Mouse (Mus musculus) lung, adult 18-20 months (tissue): ENCODE data around the gene Gm21915.

Experiments used
- DNase-seq, 2 experiments: peaks; one replicate each; pipeline ENCODE4 v3.0.0; 2022; ENCODE audit warnings: mixed read lengths in 2 of 2

Gm21915 gene

DNA sequence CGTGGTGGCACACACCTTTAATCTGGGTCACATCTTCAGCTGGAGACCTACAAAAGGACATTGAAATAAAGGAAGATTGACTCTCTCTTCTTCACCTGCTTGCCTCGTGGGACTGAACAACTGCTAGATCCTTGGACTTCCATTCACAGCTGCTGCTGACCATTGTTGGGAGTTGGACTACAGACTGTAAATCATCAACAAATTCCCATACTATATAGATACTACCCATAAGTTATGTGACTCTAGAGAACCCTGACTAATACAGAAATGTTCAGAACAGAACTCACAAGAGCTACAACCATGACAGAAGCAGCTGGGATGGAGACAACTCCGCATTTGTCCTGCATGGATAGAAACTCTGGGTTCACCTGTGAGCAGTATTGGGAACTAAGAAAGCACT, at the start of gene Gm21915:
Gene Gm21915 (plus strand): TSS at position 301 of the 400 bp plus-strand sequence.
- no peak for DNase-seq

DNA sequence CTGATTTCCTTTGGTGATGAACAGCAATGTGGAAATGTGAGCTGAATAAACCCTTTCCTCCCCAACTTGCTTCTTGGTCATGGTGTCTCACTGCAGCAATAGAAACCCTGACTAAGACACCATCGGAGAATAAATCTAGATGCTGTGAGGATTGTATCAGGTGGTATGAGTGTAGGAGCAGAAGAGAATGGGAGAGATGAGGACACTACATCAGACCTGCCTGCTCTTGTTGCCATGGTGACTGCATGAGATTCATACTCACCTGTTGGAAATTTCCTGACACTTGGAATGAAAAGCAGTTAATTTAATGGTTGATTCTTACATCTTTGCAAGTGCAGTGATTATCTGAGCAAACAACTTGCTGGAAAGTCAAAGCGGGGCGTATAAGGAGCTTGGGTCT, 48.1 kb upstream of the Gm21915 start:
- no peak for DNase-seq

DNA sequence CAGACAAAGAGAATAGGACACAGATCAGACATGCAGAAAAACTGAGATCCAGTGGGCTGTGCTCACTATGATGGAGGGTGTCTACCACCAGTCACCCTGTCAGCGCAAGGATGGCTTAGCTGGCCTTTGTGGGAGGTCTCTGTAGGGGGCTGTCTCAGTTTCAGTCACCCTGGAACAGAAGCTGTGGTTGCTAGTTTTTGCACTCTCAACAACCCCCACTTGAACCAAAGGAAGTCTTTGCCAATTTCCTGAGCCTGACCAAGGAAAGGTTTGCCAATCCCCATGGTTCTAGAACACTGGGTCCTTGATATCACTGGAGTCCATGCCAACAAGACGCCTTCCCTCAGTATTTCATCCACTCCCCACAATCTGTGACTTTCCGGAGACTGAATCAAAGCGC, 47.6 kb upstream of the Gm21915 start:
- DNase-seq: no peak

DNA sequence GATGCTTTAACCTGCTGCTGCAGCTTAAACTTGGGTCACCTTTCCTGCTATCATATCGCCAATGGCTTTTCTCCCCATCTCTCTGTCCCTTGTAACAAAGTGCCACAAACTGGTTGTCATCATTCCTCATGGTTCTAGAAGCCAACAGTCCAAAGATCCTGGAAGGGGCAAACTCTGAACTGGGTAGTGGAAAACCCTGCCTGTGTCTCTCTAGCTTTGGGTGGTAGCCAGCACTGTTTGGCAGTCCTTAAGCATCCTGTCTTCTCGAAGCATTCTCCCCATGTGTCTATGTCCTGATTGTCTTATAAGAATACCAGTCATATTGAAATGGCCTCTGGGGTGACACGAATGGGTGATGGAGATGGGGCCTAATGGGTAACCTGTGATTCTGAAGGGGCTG, 45.1 kb upstream of the Gm21915 start:
- DNase-seq: no peak

DNA sequence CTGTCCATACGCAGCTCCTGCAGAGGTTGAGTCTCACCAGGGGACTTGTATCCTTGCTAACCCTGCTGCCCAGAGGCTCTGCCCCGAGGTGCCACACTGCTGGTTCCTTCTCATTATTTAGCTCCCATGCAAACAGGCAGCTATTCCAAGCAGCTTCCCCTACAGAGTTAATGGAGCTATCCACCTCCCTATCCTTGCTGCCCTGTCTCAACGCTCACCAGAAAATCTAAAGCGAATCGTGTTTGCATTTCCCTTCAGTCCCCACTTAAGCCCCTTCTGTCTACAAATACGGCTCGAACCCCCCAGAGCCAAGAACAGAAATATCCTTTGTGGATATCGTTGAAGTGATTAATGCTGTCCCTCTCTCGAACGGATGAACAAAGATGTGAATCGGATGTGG, 43.8 kb upstream of the Gm21915 start:
- no peak for DNase-seq

DNA sequence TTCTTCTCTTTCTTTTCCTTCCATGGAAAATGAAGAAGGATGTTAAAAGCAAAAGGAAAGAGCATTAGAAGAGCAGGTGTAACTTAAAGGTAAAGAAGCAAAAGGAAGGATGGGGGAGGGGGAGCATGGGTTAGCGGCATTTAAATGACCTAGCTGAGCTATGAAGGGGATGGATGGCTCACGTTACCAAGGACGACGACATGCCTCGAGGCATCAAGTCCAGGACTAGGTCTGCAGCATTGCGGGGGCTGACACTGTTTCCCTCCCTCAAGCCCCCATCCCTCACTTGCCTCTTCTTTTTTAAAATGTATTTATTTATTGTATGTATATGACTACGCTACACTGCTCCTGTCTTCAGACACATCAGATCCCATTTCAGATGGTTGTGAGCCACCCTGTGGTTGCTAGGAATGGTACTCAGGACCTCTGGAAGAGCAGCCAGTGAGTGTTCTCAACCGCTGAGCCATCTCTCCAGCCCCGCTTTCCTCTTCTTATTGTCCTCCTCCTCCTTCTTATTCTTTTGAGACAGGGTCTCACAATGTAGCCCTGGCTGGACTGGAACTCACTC, 43.2 kb upstream of the Gm21915 start:
- DNase-seq: no peak

DNA sequence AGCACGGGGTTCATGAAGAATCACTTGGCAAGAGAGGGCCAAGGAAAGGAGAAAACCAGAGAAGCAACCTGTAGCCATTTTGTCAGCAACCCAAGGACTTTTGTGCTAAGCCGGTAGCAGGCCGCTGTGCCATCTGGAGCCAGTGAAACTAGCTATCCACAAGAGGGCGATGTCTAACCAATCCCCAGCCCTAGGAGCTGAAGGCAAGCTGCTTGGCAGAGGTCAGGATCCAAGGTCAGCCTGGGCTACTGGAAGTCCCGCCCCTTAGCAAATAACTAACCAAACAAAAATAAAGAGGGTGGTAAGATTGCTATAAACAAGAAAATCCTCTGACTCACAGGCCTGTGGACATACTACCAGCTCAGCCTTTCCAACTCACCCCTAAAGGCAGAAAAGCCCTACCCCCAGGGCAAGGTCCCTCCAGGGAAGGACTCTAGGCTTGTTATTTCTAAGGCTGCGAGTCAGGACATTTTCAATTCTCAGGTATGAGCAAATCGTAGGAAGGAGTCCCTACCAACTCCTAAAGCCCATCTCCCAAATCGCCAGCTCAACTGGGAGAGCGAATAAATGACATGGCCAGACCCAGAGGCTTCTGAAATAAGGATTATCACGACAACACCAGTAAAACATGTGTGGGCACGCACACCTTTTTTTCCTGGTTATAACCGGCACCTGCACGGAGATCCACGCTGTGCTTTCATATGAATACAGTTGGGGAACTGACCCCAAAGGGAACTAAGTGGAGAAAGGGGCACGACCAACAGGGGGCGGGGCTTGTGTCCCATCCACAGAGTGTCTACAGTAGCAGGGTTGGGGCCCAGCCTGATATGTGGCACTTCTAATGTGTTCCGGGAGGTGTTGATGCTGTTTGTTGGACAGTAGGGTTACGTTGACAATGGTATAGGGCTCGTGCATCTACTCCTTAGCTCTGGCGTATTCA, 42.0 kb upstream of the Gm21915 start:
- peak; percentile 13 to 44 for DNase-seq

DNA sequence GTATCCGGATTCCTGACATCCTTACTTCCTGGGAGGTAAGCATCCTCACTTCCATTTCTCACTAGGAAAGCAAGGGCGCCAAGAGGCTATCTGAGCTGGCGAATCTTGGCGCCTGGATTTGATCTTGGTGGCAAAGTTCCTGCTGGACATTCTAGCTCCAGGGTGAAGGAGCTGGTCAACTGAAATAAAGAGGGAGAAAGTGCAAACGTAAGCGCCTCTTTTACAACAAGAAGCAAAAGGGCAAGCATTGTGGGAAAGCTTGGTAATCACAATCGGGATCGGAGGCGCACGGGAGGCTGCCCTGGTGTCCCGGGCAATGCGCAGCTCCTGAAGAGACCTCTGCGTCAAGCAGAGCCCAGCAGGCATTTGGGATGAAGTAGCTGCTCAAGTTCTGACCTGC, 41.0 kb upstream of the Gm21915 start:
- DNase-seq: no peak

DNA sequence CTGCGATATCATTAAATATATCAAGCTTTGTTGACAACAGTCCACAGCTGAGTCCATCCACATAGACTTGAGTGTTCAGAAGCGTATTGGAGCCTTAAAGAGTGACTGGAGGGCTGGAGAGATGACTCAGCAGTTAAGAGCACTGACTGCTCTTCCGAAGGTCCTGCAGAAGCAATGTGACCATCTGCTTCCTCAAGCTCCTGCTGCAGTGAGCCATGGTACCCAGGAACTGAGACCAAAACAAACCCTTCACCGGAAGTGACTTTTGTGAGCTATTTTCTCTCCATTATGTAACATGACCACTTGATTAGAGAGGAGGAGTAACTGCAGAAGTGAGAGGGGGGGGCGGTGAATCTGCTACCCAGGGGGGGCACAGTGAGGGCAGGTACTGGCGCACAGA, 39.3 kb upstream of the Gm21915 start:
- DNase-seq: no peak

DNA sequence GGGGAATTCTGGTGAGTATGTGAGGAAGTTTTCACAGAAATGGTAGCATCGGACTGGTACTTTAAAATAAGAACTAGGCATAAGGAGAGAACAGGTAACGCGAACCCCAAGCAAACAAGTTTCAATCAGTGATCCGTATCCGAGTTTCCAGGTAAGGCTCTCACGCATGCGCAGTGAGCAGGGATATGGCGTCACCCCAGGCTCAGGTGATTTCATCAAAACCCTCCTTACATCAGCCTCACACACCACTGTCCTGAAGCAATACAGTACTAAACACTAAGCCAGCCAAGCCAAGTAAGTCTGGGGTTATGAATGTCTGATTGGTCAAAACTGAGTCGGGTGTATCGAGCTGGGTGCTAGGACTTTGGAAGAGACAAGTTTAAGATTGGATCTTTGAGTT, 38.9 kb upstream of the Gm21915 start:
- DNase-seq: no peak

DNA sequence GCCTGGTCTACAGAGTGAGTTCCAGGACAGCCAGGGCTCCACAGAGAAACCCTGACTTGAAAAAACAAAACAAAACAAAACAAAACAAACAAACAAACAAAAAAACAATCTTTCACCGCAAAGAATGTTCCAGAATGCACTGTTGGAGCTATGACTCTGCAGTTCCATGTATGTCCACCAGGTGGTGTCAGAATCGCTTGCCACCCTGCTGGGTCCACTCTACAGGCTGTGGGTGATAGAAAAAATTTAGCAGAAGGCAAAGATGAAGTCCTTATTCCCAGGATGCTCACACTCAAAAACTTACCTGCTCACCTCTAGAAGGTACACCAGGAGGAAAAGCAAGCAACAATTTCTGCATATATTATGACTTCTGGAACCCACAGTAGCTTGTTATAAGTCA, 34.4 kb upstream of the Gm21915 start:
- DNase-seq: peak; percentile 43 to 44

DNA sequence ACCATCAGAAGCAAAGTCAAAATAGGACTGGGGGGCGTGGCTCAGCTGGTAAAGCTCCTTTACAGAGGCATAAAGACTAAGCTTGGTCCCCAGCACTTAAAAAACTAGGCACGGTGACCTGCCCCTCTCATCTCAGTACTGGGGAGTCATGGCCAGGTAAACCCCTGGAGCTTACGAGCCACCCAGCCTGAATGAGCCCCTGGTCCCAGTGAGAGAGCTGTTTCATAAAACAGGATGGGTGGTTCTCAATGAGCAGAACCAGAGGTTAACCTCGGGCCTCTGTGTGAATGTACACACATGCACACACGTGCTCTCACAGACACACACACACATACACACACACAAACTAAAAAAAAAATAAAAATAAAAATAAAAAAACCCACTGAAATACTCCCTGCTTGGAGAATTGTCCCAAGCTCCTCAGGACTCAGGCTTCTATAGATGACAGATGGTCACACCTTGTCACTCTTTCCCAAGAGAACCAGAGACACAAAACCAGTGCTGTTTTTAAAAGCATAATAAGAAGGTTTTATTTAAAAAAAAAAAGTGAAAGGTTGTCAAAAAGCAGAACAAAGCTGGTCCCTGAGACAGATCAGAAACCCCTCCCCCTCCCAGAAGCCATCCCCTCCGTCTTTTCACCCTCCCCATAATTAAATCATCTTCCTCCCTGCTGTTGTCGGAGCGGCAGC, 32.6 kb upstream of the Gm21915 start:
- no peak for DNase-seq

DNA sequence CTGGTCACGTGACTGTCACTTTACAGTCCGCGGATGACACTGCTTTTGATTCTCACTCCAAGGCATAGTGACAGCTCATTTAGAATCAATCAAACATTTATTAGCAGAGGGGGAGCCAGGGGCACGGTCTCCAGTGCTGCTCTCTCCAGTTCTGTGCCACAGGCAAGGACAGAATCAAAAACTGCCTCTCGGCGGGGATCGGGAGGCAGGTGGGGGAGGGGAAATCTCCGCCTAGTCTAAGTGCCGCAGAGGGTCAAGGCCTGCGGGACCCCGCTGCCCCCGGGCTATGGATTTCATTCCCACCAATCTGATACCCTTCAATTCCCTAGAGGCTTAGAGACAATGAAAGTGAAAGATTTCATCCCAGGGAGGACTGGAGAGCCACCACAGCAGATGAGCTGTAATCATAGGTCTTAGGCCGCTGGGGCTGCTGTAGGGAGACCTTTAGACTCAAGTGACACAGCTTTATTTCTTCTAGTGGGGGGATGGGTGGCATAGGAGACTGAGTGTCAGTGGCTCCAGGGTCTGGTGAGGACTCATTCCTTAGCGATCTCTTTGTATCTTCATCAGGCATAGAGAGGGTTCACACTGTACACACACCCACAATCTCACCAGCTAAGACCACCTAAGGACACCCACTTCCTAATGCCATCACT, 31.9 kb upstream of the Gm21915 start:
- no peak for DNase-seq

DNA sequence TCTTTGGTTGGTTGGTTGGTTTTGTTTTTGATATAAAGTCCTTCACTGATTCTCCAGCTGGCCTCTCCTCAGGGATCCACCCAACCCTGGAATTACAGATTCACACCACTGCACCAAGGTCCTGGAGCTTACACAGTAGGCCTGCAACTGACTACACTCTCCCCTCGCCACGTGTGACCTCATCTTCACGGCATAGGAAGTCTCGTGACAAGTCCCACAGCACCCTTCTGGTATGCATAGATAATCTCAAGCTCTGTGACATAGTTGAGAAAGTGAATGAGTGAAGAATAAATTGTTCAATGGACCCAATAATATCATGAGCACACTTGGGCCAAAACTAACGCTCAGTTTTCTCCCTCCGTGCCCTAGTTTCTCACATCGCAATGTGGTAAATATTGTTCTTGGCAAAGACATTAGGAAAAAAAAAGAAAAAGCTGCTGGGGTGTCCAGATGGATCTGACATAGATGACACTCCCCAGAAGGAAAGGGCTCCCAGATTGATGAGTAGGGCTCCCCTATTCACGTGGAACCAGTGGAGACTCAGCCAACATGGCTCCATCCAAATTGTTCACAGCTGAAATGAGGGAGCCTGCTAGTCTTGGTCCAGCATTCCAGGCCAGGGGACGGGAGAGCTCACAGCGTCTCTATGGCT, 30.8 kb upstream of the Gm21915 start:
- no peak for DNase-seq

DNA sequence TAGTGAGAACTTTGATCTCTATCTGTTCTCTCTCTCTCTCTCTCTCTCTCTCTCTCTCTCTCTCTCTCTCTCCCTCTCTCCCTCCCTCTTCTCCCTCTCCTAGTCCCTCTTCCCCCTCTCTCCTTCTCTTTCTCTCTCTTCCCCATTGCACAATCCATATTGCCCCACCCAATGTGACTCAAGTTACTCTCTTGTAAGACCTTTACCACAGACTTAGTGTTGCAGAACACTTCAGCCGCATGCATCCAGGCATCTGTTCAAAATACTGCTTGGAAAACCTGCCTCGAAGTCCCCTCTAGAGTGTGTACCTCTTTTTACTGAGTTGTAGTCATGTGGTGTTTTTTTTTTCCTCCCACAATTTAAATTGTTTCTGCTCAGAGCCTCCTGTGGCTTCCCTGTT, 29.1 kb upstream of the Gm21915 start:
- DNase-seq: no peak

DNA sequence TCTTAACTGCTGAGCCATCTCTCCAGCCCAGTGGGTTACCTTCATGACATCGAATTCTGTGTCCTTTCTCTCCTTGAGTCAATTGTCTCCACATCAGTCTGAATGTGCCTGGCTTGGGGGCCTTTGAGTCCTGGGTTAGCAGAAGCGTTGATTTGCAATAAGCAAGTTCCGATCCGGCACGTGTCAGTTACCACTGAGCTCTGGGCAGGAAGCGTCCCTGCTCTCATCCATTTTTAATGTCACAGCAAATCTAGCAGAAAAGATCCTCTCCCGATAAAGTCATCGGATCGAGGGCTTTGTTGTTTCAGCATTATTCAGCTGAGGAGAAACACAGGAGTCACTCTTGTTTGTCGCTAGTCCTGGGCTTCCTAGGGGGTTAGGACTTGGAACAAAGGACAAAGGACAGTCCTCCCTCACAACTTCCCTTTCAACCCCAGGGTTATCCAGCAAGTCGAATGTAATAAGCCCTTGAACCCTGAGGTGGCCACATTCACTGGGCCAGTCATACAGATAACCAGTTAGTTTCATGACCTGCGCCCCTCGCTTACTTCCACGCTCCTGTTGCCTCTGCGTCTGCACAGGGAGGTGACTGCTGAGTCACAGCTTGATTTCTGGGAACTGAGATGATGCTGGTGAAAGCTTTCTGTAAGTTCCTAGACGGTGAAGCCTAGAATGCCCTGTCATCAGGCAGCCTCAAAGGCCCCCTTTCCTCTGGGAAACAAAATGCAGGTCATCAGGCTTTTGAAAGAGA, 27.8 kb upstream of the Gm21915 start:
- DNase-seq: no peak

DNA sequence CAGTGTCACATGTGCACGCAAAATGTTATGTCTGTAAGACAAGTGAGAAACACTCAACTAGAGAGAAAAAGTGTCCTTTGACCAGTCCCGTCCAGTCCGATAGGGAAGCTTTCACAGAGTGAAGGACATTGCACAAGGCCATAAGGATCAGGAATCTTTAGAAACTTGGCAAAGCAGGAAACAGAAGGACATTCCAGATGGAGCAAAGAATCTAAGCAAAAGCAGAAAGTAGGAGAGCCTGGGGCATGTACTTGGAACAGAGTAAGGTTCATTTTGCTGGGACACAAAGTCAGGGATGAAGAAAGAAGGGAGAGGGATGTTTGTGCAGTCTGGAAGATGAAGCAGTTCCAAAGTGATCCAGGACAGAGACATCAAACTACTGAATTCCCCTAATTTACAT, 21.0 kb upstream of the Gm21915 start:
- no peak for DNase-seq

DNA sequence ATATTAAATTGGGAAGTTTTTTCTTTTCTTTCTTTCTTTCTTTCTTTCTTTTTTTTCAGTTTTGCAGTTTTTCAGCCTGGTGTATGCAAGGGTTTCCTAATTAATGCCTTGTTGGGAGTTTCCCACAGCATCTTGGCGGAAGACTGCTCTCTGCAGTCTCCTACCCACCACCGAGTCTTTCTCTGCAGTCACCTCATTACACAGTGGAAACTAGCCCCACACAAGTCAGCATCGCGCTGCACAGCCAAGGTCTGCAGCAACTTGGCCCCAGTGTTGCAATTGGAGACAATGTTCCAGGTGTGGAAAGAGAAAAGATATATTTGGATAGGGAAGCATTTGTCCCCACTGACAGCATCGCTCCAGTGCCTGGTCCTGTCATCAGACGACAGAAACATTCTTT, 20.4 kb upstream of the Gm21915 start:
- peak in 1 of 2 experiments; percentile 37 for DNase-seq

DNA sequence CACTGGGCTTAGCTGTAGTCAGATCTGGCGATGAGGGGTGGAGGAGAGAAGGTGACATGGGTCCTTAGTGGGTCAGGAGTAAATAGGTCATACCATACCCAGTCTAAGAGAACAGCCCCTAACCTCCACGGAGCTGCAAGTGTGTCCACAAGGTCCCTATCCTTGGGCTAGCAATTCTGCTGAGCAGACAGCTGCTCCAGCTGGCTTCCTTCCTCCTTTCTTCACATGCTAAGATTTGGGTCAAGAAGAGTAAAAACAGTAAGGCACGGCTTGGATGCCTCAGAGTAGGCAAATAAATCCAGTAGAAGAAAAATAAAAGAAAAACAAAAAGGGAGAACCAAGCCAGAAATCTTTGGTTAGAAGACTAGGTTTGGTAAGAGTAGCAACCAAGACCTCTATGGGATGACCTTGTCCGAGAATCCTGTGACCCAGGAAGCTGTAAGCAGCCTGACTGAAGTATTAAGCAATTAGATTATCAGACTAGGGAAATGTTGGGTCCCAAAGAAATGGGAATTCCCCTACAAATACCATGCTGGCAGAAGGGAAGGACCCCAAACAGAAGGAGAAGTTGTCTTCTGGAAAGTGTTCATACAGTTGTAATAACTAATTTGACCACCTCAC, 19.1 kb upstream of the Gm21915 start:
- DNase-seq: no peak

DNA sequence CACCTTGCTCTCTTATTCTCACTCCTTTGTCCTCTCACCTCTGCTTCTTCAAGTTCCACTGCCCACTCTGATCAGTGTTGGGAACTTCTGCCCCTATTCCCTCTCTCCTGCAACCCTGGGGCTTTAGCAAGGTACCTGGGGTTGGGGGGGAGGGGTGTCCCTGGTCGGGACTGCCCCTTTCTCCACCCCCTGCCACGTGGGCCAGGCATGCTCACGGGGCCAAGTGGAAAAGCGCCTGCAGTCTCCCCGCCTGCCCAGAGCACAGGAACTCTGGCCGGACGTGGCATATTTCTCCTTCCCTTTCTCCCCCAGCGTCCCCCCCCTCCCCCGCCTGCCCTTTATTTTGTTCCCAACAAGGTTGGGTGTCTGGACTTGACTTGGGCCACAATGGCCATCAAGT, 17.7 kb upstream of the Gm21915 start:
- no peak for DNase-seq

DNA sequence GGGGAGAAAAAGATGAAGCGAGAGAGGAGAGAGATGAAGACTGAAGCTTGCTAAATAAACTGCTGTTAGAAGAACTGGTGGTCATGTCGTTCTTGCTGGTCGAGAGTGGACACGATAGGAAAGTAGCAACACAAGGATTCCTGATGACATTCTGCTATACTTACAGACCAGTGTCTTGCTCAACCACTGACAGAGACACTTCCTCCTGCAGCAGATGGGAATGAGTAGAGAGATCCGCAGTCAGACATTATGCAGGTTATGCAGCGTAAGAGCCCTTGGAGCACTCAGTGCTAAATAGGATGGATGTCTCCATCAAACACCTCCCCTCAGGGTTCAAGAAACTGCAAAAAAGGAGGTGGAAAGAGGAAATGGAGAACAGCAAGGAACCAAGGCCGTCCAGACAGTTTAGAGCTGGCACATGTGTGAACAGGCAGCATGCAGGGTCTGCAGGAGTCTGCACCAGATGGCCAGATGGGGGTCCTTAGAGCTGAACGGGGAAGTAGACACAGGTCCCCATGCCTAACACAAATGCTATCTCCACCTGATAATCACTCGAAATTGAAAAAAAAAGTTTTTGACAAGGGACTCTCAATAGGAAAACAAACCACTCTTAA, 4.1 kb upstream of the Gm21915 start:
- no peak for DNase-seq
